Mouse (Mus musculus) neural tube, embryonic 13.5 days (tissue): ENCODE measurements around the gene Gm49380. TPM values are rescaled to one million over a fixed set of nuclear protein-coding genes. Genes with fewer than 3 reads are reported as not detected.

Source experiments
- ATAC-seq: fragments of 200-750 bp; cut with Nextera tagmentation; 2 replicates; pipeline ENCODE4 v1.8.0; 2017; ENCODE audit warnings: low read depth, mild to moderate bottlenecking, moderate TSS enrichment, moderate library complexity
- H3K27ac ChIP-seq: fragments of 300-500 bp; sonication (generic); replicated peaks from 2 replicates; pipeline ENCODE4 v1.5.1; 2015; ENCODE audit warnings: moderate library complexity, mild to moderate bottlenecking, inconsistent platforms
- H3K27me3 ChIP-seq: fragments of 300-500 bp; sonication (generic); 2 replicates; pipeline ENCODE4 v1.6.1; 2015; ENCODE audit warnings: mild to moderate bottlenecking, inconsistent platforms
- H3K36me3 ChIP-seq: fragments of 300-500 bp; sonication (generic); 2 replicates; pipeline ENCODE4 v1.6.1; 2015; ENCODE audit warnings: mild to moderate bottlenecking, inconsistent platforms
- H3K4me1 ChIP-seq: fragments of 300-500 bp; sonication (generic); replicated peaks from 2 replicates; pipeline ENCODE4 v1.6.1; 2015; ENCODE audit warnings: inconsistent platforms
- H3K4me2 ChIP-seq: fragments of 300-500 bp; sonication (generic); 2 replicates; pipeline ENCODE4 v1.6.1; 2015; ENCODE audit warnings: inconsistent platforms, mild to moderate bottlenecking, moderate library complexity
- H3K4me3 ChIP-seq: fragments of 300-500 bp; sonication (generic); 2 replicates; pipeline ENCODE4 v1.5.1; 2015; ENCODE audit warnings: mild to moderate bottlenecking, inconsistent platforms
- H3K9ac ChIP-seq: fragments of 300-500 bp; sonication (generic); 2 replicates; pipeline ENCODE4 v1.6.1; 2015; ENCODE audit warnings: moderate library complexity, mild to moderate bottlenecking, inconsistent platforms
- H3K9me3 ChIP-seq: fragments of 300-500 bp; sonication (generic); 2 replicates; pipeline ENCODE4 v1.6.1; 2016; ENCODE audit warnings: inconsistent platforms
- WGBS: fragments of 180-500 bp; shearing (Covaris S2); methylation state at CpG from one replicate; pipeline ENCODE4 v1.1.7; 2015; 5-methylcytosine and 5-hydroxymethylcytosine counted together
- polyA plus RNA-seq: library from polyadenylated mRNA; unstranded; fragments of >200 nt; fragmentation: Nextera tagmentation; extraction: Ambion mirVana; gene quantifications from 2 replicates; pipeline ENCODE4 v1.2.1, GENCODE M21; 2015

The Gm49380 gene
- polyA plus RNA-seq, 1 experiment from 2014 or later: 0.18 TPM

- no peaks in the 10 kb centered on the region for H3K9me3 ChIP-seq
- H3K4me1 ChIP-seq: peaks cover 50% of the 10 kb centered on the region
- no peak overlapping the region for H3K9ac ChIP-seq
- no peak overlapping the region for H3K27ac ChIP-seq
- no peak overlapping the region for H3K4me3 ChIP-seq
- 87% methylated on average over 10 of the region's 10 CpGs for WGBS
- no peak overlapping the region for H3K4me2 ChIP-seq
- ATAC-seq: no peak
- H3K27me3 ChIP-seq: no peaks in the 10 kb centered on the region
- H3K36me3 ChIP-seq: peaks cover 8% of the 10 kb centered on the region; the same call in 1 of the 2 replicates
Observed at GRCm38 (mm10) chr9:44105781-44106180, 7.5 kb downstream of the Gm49380 start.

GRCm38 (mm10) chr9:44104881-44105280 is 8.4 kb downstream of the Gm49380 start:
- H3K4me2 ChIP-seq: no peak overlapping the region
- H3K27me3 ChIP-seq: no peaks in the 10 kb centered on the region
- H3K9me3 ChIP-seq: no peaks in the 10 kb centered on the region
- no peak overlapping the region for H3K27ac ChIP-seq
- ATAC-seq: no peak
- peaks cover 8% of the 10 kb centered on the region; the same call in 1 of the 2 replicates for H3K36me3 ChIP-seq
- H3K4me1 ChIP-seq: peaks cover 41% of the 10 kb centered on the region
- 92% methylated on average over 7 of the region's 7 CpGs for WGBS
- no peak overlapping the region for H3K4me3 ChIP-seq
- no peak overlapping the region for H3K9ac ChIP-seq

- Histone ChIP-seq H3K36me3 (peaks cover 8% of the 10 kb centered on the region; the same call in 1 of the 2 replicates), H3K27me3 (no peaks in the 10 kb centered on the region), H3K9ac (no peak within 1 kb of the TSS), H3K9me3 (no peaks in the 10 kb centered on the region), H3K4me2 (no peak within 1 kb of the TSS), H3K4me1 (peaks cover 11% of the 10 kb centered on the region), H3K4me3 (no peak within 1 kb of the TSS), H3K27ac (no peak within 1 kb of the TSS)
- ATAC-seq: no peak
- 75% methylated on average over 9 of the region's 9 CpGs for WGBS
Observed at GRCm38 (mm10) chr9:44101490-44101889, 11.8 kb downstream of the Gm49380 start, which contains the start of gene Mfrp. TSS of gene Mfrp (plus strand) at chr9:44101729.

GRCm38 (mm10) chr9:44096536-44096935 is 16.8 kb downstream of the Gm49380 start:
- WGBS: 20% methylated on average over 9 of the region's 9 CpGs
- Histone ChIP-seq H3K4me1 (peaks cover 17% of the 10 kb centered on the region), H3K9ac (no peak overlapping the region), H3K27me3 (no peaks in the 10 kb centered on the region), H3K36me3 (peaks cover 9% of the 10 kb centered on the region; the same call in 1 of the 2 replicates), H3K27ac (no peak overlapping the region), H3K4me2 (no peak overlapping the region), H3K4me3 (no peak overlapping the region), H3K9me3 (no peaks in the 10 kb centered on the region)
- peak; percentile 72 for ATAC-seq

GRCm38 (mm10) chr9:44095781-44096180 is 17.5 kb downstream of the Gm49380 start:
- H3K9ac ChIP-seq: no peak overlapping the region
- H3K4me2 ChIP-seq: no peak overlapping the region
- H3K4me3 ChIP-seq: no peak overlapping the region
- H3K4me1 ChIP-seq: peaks cover 17% of the 10 kb centered on the region
- H3K27me3 ChIP-seq: no peaks in the 10 kb centered on the region
- no peaks in the 10 kb centered on the region for H3K9me3 ChIP-seq
- no peak for ATAC-seq
- H3K36me3 ChIP-seq: peaks cover 13% of the 10 kb centered on the region; the same call in 1 of the 2 replicates
- no peak overlapping the region for H3K27ac ChIP-seq
- 89% methylated on average over 9 of the region's 9 CpGs for WGBS

- Histone ChIP-seq H3K4me1 (peaks cover 17% of the 10 kb centered on the region), H3K27me3 (no peaks in the 10 kb centered on the region), H3K4me2 (no peak overlapping the region), H3K27ac (no peak overlapping the region), H3K36me3 (peaks cover 13% of the 10 kb centered on the region; the same call in 1 of the 2 replicates), H3K4me3 (no peak overlapping the region), H3K9me3 (no peaks in the 10 kb centered on the region), H3K9ac (no peak overlapping the region)
- 90% methylated on average over 3 of the region's 3 CpGs for WGBS
- ATAC-seq: no peak
Observed at GRCm38 (mm10) chr9:44094737-44095136, 18.6 kb downstream of the Gm49380 start.

- Histone ChIP-seq H3K27ac (no peak overlapping the region), H3K4me1 (peaks cover 17% of the 10 kb centered on the region), H3K27me3 (no peaks in the 10 kb centered on the region), H3K9ac (peak overlapping the region; percentile 47; the same call in 1 of the 2 replicates), H3K4me2 (peak overlapping the region; percentile 46), H3K4me3 (peak overlapping the region; percentile 19), H3K36me3 (peaks cover 13% of the 10 kb centered on the region; the same call in 1 of the 2 replicates), H3K9me3 (no peaks in the 10 kb centered on the region)
- 28% methylated on average over 24 of the region's 24 CpGs for WGBS
- peak; percentile 45; the same call in 1 of the 2 replicates for ATAC-seq
Observed at GRCm38 (mm10) chr9:44093612-44094503, 19.4 kb downstream of the Gm49380 start.

- Histone ChIP-seq H3K4me3 (no peak overlapping the region), H3K27me3 (peaks cover 38% of the 10 kb centered on the region), H3K9me3 (no peaks in the 10 kb centered on the region), H3K36me3 (peaks cover 13% of the 10 kb centered on the region; the same call in 1 of the 2 replicates), H3K4me1 (peaks cover 29% of the 10 kb centered on the region), H3K4me2 (no peak overlapping the region), H3K9ac (no peak overlapping the region), H3K27ac (no peak overlapping the region)
- 56% methylated on average over 12 of the region's 12 CpGs for WGBS
- ATAC-seq: no peak
Observed at GRCm38 (mm10) chr9:44088877-44089608, 24.3 kb downstream of the Gm49380 start.

- Histone ChIP-seq H3K27me3 (peaks cover 49% of the 10 kb centered on the region), H3K27ac (no peak overlapping the region), H3K9me3 (no peaks in the 10 kb centered on the region), H3K36me3 (peaks cover 13% of the 10 kb centered on the region; the same call in 1 of the 2 replicates), H3K9ac (no peak overlapping the region), H3K4me1 (peaks cover 32% of the 10 kb centered on the region), H3K4me2 (no peak overlapping the region), H3K4me3 (no peak overlapping the region)
- ATAC-seq: no peak
- WGBS: 17% methylated on average over 15 of the region's 15 CpGs
Observed at GRCm38 (mm10) chr9:44087761-44088455, 25.4 kb downstream of the Gm49380 start.

GRCm38 (mm10) chr9:44086960-44087359 is 26.3 kb downstream of the Gm49380 start:
- Histone ChIP-seq H3K36me3 (0 out of 2 replicates have a peak, but pooled peaks cover 9% of the 10 kb centered on the region), H3K9me3 (no peaks in the 10 kb centered on the region), H3K4me2 (no peak overlapping the region), H3K27me3 (peaks cover 56% of the 10 kb centered on the region), H3K9ac (no peak overlapping the region), H3K4me3 (no peak overlapping the region), H3K27ac (no peak overlapping the region), H3K4me1 (peaks cover 32% of the 10 kb centered on the region)
- no peak for ATAC-seq
- 48% methylated on average over 10 of the region's 10 CpGs for WGBS

- Histone ChIP-seq H3K27ac (no peak overlapping the region), H3K9me3 (no peaks in the 10 kb centered on the region), H3K4me1 (peaks cover 38% of the 10 kb centered on the region), H3K9ac (no peak overlapping the region), H3K27me3 (peaks cover 56% of the 10 kb centered on the region), H3K4me2 (peak overlapping the region; percentile 99), H3K36me3 (0 out of 2 replicates have a peak, but pooled peaks cover 2% of the 10 kb centered on the region), H3K4me3 (no peak overlapping the region)
- ATAC-seq: no peak
- 68% methylated on average over 15 of the region's 15 CpGs for WGBS
Observed at GRCm38 (mm10) chr9:44085741-44086665, 27.3 kb downstream of the Gm49380 start.
